Mouse (Mus musculus) stomach, postnatal 0 days (tissue): ENCODE data around the gene Clba1.

Experiments
- CTCF ChIP-seq: IDR thresholded peaks from 2 replicates; pipeline ENCODE4 v1.5.1; 2016; ENCODE audit warnings: antibody characterized with exemption, low read depth, mild to moderate bottlenecking, moderate library complexity
- EP300 ChIP-seq: optimal IDR thresholded peaks from 2 replicates; pipeline ENCODE3; 2016; ENCODE audit warnings: antibody characterized with exemption

- TF ChIP-seq CTCF (no peak), EP300 (no peak)
Observed at GRCm38 (mm10) chr12:112764141-112764540, 44.6 kb upstream of the Clba1 start.
